Mouse (Mus musculus): ENCODE results near the gene Pdk3. TPM values are rescaled to one million over a fixed set of nuclear protein-coding genes. Genes with fewer than 3 reads are reported as not detected.

Pdk3 gene
- polyA plus RNA-seq, 1 experiment: 15.5 TPM

- H3K4me2 ChIP-seq (ENCODE audit: low read depth): no peak overlapping the region
- no peaks in the 10 kb centered on the region for H3K27me3 ChIP-seq (ENCODE audit: control insufficient read depth, insufficient read depth, insufficient read length)
- no peak overlapping the region for H3K4me3 ChIP-seq
- no peak overlapping the region for H3ac ChIP-seq (ENCODE audit: control insufficient read depth, insufficient read length)
- no peak for TF ChIP-seq REST (IDR thresholded peaks at IDR 0.05; ENCODE audit: insufficient read depth, insufficient read length)
- TF ChIP-seq POLR2A (IDR thresholded peaks at IDR 0.05; ENCODE audit: insufficient read length, low read depth): no peak
- no peak for TF ChIP-seq E2F4 (IDR thresholded peaks at IDR 0.05; ENCODE audit: insufficient read depth)
- TF ChIP-seq TCF12 (IDR thresholded peaks at IDR 0.05; ENCODE audit: insufficient read depth, poor library complexity, severe bottlenecking): no peak
- no peak for TF ChIP-seq MYOG (IDR thresholded peaks at IDR 0.05; ENCODE audit: control insufficient read depth in 1 of 3, insufficient read depth in 1 of 3, insufficient read length in 2 of 3, low read depth in 2 of 3)
- no peak for TF ChIP-seq MYOD1 (IDR thresholded peaks at IDR 0.05; ENCODE audit: control insufficient read depth in 1 of 3, insufficient read length in 2 of 3, low read depth in 2 of 3)
- TF ChIP-seq POLR2AphosphoS2 (IDR thresholded peaks at IDR 0.05; ENCODE audit: insufficient read length, low read depth): no peak
- no peak for TF ChIP-seq TCF3 (IDR thresholded peaks at IDR 0.05; ENCODE audit: insufficient read length, low read depth)
- no peak for TF ChIP-seq MAX (IDR thresholded peaks at IDR 0.05; ENCODE audit: low read depth)
- TF ChIP-seq USF1 (IDR thresholded peaks at IDR 0.05; ENCODE audit: low read depth): no peak
- no peak for TF ChIP-seq CEBPB (IDR thresholded peaks at IDR 0.05; ENCODE audit: insufficient read depth, poor library complexity, severe bottlenecking)
- TF ChIP-seq SRF (IDR thresholded peaks at IDR 0.05; ENCODE audit: control insufficient read depth, insufficient read length, low read depth): no peak
- H3K36me3 ChIP-seq (ENCODE audit: control insufficient read depth, insufficient read depth): no peaks in the 10 kb centered on the region
- no peaks in the 10 kb centered on the region for H3K79me2 ChIP-seq (ENCODE audit: control insufficient read depth, insufficient read depth)
These were observed 38.8 kb downstream of the Pdk3 start for GRCm38 (mm10) chrX:93793168-93793567.

GRCm38 (mm10) chrX:93789562-93789961 is 42.4 kb downstream of the Pdk3 start:
- Histone ChIP-seq H3K36me3 (ENCODE audit: control insufficient read depth, insufficient read depth) (no peaks in the 10 kb centered on the region), H3K4me2 (ENCODE audit: low read depth) (no peak overlapping the region), H3K4me3 (no peak overlapping the region), H3K27me3 (ENCODE audit: control insufficient read depth, insufficient read depth, insufficient read length) (no peaks in the 10 kb centered on the region), H3ac (ENCODE audit: control insufficient read depth, insufficient read length) (no peak overlapping the region), H3K79me2 (ENCODE audit: control insufficient read depth, insufficient read depth) (no peaks in the 10 kb centered on the region)
- TF ChIP-seq MAX (IDR thresholded peaks at IDR 0.05; ENCODE audit: low read depth) (no peak), TCF3 (IDR thresholded peaks at IDR 0.05; ENCODE audit: insufficient read length, low read depth) (no peak), POLR2AphosphoS2 (IDR thresholded peaks at IDR 0.05; ENCODE audit: insufficient read length, low read depth) (no peak), E2F4 (IDR thresholded peaks at IDR 0.05; ENCODE audit: insufficient read depth) (no peak), REST (IDR thresholded peaks at IDR 0.05; ENCODE audit: insufficient read depth, insufficient read length) (no peak), TCF12 (IDR thresholded peaks at IDR 0.05; ENCODE audit: insufficient read depth, poor library complexity, severe bottlenecking) (no peak), MYOD1 (IDR thresholded peaks at IDR 0.05; ENCODE audit: control insufficient read depth in 1 of 3, insufficient read length in 2 of 3, low read depth in 2 of 3) (no peak), CEBPB (IDR thresholded peaks at IDR 0.05; ENCODE audit: insufficient read depth, poor library complexity, severe bottlenecking) (no peak), SRF (IDR thresholded peaks at IDR 0.05; ENCODE audit: control insufficient read depth, insufficient read length, low read depth) (no peak), MYOG (IDR thresholded peaks at IDR 0.05; ENCODE audit: control insufficient read depth in 1 of 3, insufficient read depth in 1 of 3, insufficient read length in 2 of 3, low read depth in 2 of 3) (no peak), POLR2A (IDR thresholded peaks at IDR 0.05; ENCODE audit: insufficient read length, low read depth) (no peak), USF1 (IDR thresholded peaks at IDR 0.05; ENCODE audit: low read depth) (no peak)

DNA sequence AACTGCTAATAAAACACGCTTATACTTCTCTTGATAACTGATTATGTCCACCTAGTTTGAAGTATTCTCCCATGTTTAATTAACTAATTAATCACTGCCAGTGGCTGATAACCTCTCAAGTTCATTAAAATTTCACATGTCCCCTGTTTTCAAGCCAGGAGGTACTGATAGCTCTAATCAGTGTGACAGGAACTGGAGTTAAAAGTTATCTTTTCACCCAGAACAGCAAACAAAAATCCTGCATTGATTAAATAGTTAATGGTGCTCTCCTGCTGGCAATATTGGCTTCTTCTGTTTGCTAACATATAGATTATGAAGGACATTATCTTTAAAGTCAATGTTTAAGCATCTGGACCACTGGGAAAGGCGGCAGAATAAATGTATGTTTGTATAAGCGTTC is 71.2 kb downstream of the Pdk3 start:
- Histone ChIP-seq H3K4me2 (ENCODE audit: low read depth) (no peak overlapping the region), H3K79me2 (ENCODE audit: control insufficient read depth, insufficient read depth) (no peaks in the 10 kb centered on the region), H3K4me3 (no peak overlapping the region), H3K27me3 (ENCODE audit: control insufficient read depth, insufficient read depth, insufficient read length) (no peaks in the 10 kb centered on the region), H3ac (ENCODE audit: control insufficient read depth, insufficient read length) (no peak overlapping the region), H3K36me3 (ENCODE audit: control insufficient read depth, insufficient read depth) (no peaks in the 10 kb centered on the region)
- no peak for TF ChIP-seq TCF3 (IDR thresholded peaks at IDR 0.05; ENCODE audit: insufficient read length, low read depth)
- TF ChIP-seq USF1 (IDR thresholded peaks at IDR 0.05; ENCODE audit: low read depth): no peak
- TF ChIP-seq POLR2A (IDR thresholded peaks at IDR 0.05; ENCODE audit: insufficient read length, low read depth): no peak
- TF ChIP-seq MYOD1 (IDR thresholded peaks at IDR 0.05; ENCODE audit: control insufficient read depth in 1 of 3, insufficient read length in 2 of 3, low read depth in 2 of 3): no peak
- no peak for TF ChIP-seq SRF (IDR thresholded peaks at IDR 0.05; ENCODE audit: control insufficient read depth, insufficient read length, low read depth)
- TF ChIP-seq REST (IDR thresholded peaks at IDR 0.05; ENCODE audit: insufficient read depth, insufficient read length): no peak
- TF ChIP-seq MAX (IDR thresholded peaks at IDR 0.05; ENCODE audit: low read depth): no peak
- TF ChIP-seq TCF12 (IDR thresholded peaks at IDR 0.05; ENCODE audit: insufficient read depth, poor library complexity, severe bottlenecking): no peak
- no peak for TF ChIP-seq POLR2AphosphoS2 (IDR thresholded peaks at IDR 0.05; ENCODE audit: insufficient read length, low read depth)
- TF ChIP-seq E2F4 (IDR thresholded peaks at IDR 0.05; ENCODE audit: insufficient read depth): no peak
- TF ChIP-seq MYOG (IDR thresholded peaks at IDR 0.05; ENCODE audit: control insufficient read depth in 1 of 3, insufficient read depth in 1 of 3, insufficient read length in 2 of 3, low read depth in 2 of 3): no peak
- TF ChIP-seq CEBPB (IDR thresholded peaks at IDR 0.05; ENCODE audit: insufficient read depth, poor library complexity, severe bottlenecking): no peak

GRCm38 (mm10) chrX:93756867-93757455 is 75.0 kb downstream of the Pdk3 start:
- no peaks in the 10 kb centered on the region for H3K36me3 ChIP-seq (ENCODE audit: control insufficient read depth, insufficient read depth)
- no peaks in the 10 kb centered on the region for H3K27me3 ChIP-seq (ENCODE audit: control insufficient read depth, insufficient read depth, insufficient read length)
- no peak overlapping the region for H3K4me3 ChIP-seq
- H3K4me2 ChIP-seq (ENCODE audit: low read depth): no peak overlapping the region
- no peaks in the 10 kb centered on the region for H3K79me2 ChIP-seq (ENCODE audit: control insufficient read depth, insufficient read depth)
- H3ac ChIP-seq (ENCODE audit: control insufficient read depth, insufficient read length): no peak overlapping the region
- no peak for TF ChIP-seq POLR2AphosphoS2 (IDR thresholded peaks at IDR 0.05; ENCODE audit: insufficient read length, low read depth)
- TF ChIP-seq TCF12 (IDR thresholded peaks at IDR 0.05; ENCODE audit: insufficient read depth, poor library complexity, severe bottlenecking): no peak
- TF ChIP-seq MYOD1 (IDR thresholded peaks at IDR 0.05; ENCODE audit: control insufficient read depth in 1 of 3, insufficient read length in 2 of 3, low read depth in 2 of 3): no peak
- TF ChIP-seq MAX (IDR thresholded peaks at IDR 0.05; ENCODE audit: low read depth): no peak
- no peak for TF ChIP-seq USF1 (IDR thresholded peaks at IDR 0.05; ENCODE audit: low read depth)
- TF ChIP-seq TCF3 (IDR thresholded peaks at IDR 0.05; ENCODE audit: insufficient read length, low read depth): no peak
- TF ChIP-seq SRF (IDR thresholded peaks at IDR 0.05; ENCODE audit: control insufficient read depth, insufficient read length, low read depth): no peak
- TF ChIP-seq CEBPB (IDR thresholded peaks at IDR 0.05; ENCODE audit: insufficient read depth, poor library complexity, severe bottlenecking): no peak
- no peak for TF ChIP-seq REST (IDR thresholded peaks at IDR 0.05; ENCODE audit: insufficient read depth, insufficient read length)
- no peak for TF ChIP-seq POLR2A (IDR thresholded peaks at IDR 0.05; ENCODE audit: insufficient read length, low read depth)
- no peak for TF ChIP-seq MYOG (IDR thresholded peaks at IDR 0.05; ENCODE audit: control insufficient read depth in 1 of 3, insufficient read depth in 1 of 3, insufficient read length in 2 of 3, low read depth in 2 of 3)
- no peak for TF ChIP-seq E2F4 (IDR thresholded peaks at IDR 0.05; ENCODE audit: insufficient read depth)
